Mouse (Mus musculus): ENCODE data around the gene Cdk2ap2. TPM values are rescaled to one million over a fixed set of nuclear protein-coding genes. Genes with fewer than 3 reads are reported as not detected.
"Not testable (repeated sequence)": the region's sequence is repeated elsewhere in the genome, so short reads cannot be mapped to it uniquely, and the experiment has no call there.

Gene Cdk2ap2
- polyA plus RNA-seq, 1 experiment = 143 TPM

GRCm38 (mm10) chr19:4119716-4120487, 22.9 kb downstream of the Cdk2ap2 start:
- peak overlapping the region; percentile 48; the same call in 1 of the 2 replicates for H3K27ac ChIP-seq (ENCODE audit: control insufficient read depth, insufficient read depth, low read depth, low read length, poor library complexity)
- H3K4me1 ChIP-seq (ENCODE audit: control insufficient read depth, insufficient read depth, low read length) = peaks cover 10% of the 10 kb centered on the region
- H3K4me3 ChIP-seq (replicated peaks; ENCODE audit: control insufficient read depth, low read depth, low read length) = no peak overlapping the region
- WGBS = 35% methylated on average over 6 of the region's 6 CpGs
- TF ChIP-seq POLR2A (IDR thresholded peaks at IDR 0.05; ENCODE audit: borderline replicate concordance, control insufficient read depth, low read depth, low read length) = no peak
- no peak for TF ChIP-seq CTCF (IDR thresholded peaks at IDR 0.05; ENCODE audit: control insufficient read depth, insufficient read depth, low read length)

GRCm38 (mm10) chr19:4120496-4120895, 23.5 kb downstream of the Cdk2ap2 start:
- Histone ChIP-seq H3K4me3 (replicated peaks; ENCODE audit: control insufficient read depth, low read depth, low read length) (peak overlapping the region; percentile 17), H3K4me1 (ENCODE audit: control insufficient read depth, insufficient read depth, low read length) (peaks cover 10% of the 10 kb centered on the region), H3K27ac (ENCODE audit: control insufficient read depth, insufficient read depth, low read depth, low read length, poor library complexity) (peak overlapping the region; percentile 48)
- TF ChIP-seq CTCF (IDR thresholded peaks at IDR 0.05; ENCODE audit: control insufficient read depth, insufficient read depth, low read length) (no peak), POLR2A (IDR thresholded peaks at IDR 0.05; ENCODE audit: borderline replicate concordance, control insufficient read depth, low read depth, low read length) (no peak)
- 61% methylated on average over 2 of the region's 2 CpGs for WGBS

DNA sequence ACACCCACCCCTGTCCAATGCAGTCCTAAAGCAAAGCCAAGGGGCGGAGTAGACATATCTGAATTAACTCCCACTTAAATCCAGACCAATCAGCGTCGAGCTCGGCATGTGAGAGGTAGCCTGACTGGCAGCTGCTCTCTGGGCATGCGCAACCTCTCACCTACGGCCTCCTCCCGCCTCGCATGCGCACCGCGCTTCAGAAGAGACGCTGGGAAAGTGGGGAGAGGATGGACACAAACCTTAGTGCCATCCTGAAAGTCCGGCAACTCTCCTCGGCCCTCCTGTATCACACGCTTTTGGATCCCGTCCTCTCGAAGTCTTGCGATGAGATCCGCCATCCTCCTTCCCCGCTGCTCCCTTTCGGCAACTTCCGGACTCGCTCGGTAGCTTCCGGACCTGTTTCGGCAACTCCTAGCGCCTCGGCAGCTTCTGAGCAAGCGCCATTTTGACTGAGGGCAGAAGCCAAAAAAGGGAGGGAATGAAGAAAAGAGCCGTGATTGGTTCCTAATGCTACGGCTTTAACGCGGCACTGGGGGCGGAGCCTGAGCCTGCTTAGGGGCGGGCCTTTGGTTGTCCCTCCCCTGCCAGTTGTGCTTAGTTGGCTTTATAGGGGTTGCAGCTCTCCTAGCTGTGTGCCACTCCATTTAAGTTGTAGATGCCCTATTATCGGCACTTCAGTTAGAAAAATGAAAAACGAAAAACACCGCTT, 24.3 kb downstream of the Cdk2ap2 start:
- TF ChIP-seq CTCF (IDR thresholded peaks at IDR 0.05; ENCODE audit: control insufficient read depth, insufficient read depth, low read length) (no peak; the same call in 1 of the 2 replicates), POLR2A (IDR thresholded peaks at IDR 0.05; ENCODE audit: borderline replicate concordance, control insufficient read depth, low read depth, low read length) (peak; percentile 73; the same call in 1 of the 2 replicates)
- H3K4me1 ChIP-seq (ENCODE audit: control insufficient read depth, insufficient read depth, low read length) = peaks cover 10% of the 10 kb centered on the region
- peak overlapping the region; percentile 89 for H3K27ac ChIP-seq (ENCODE audit: control insufficient read depth, insufficient read depth, low read depth, low read length, poor library complexity)
- WGBS = 2% methylated on average over 38 of the region's 38 CpGs
- H3K4me3 ChIP-seq (replicated peaks; ENCODE audit: control insufficient read depth, low read depth, low read length) = peak overlapping the region; percentile 68

DNA sequence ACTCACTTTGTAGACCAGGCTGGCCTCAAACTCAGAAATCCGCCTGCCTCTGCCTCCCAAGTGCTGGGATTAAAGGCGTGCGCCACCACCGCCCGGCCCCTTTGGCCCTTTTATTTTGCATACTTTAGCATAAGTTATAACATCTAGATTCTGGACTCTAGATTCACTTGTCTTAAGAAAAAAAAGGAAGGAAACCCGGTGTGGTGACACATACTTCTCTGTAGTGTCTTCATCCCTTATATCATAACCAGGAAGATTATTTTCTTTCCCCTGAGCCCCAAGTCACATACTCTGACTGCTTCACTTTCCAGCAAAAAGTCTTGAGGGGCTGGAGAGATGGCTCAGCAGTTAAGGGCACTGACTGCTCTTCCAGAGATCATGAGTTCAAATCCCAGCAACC, 24.9 kb downstream of the Cdk2ap2 start:
- not testable (repeated sequence) for H3K4me3 ChIP-seq (replicated peaks; ENCODE audit: control insufficient read depth, low read depth, low read length)
- WGBS = 26% methylated on average over 6 of the region's 6 CpGs
- Histone ChIP-seq H3K27ac (ENCODE audit: control insufficient read depth, insufficient read depth, low read depth, low read length, poor library complexity) (peak overlapping the region; percentile 89), H3K4me1 (ENCODE audit: control insufficient read depth, insufficient read depth, low read length) (peaks cover 12% of the 10 kb centered on the region)

DNA sequence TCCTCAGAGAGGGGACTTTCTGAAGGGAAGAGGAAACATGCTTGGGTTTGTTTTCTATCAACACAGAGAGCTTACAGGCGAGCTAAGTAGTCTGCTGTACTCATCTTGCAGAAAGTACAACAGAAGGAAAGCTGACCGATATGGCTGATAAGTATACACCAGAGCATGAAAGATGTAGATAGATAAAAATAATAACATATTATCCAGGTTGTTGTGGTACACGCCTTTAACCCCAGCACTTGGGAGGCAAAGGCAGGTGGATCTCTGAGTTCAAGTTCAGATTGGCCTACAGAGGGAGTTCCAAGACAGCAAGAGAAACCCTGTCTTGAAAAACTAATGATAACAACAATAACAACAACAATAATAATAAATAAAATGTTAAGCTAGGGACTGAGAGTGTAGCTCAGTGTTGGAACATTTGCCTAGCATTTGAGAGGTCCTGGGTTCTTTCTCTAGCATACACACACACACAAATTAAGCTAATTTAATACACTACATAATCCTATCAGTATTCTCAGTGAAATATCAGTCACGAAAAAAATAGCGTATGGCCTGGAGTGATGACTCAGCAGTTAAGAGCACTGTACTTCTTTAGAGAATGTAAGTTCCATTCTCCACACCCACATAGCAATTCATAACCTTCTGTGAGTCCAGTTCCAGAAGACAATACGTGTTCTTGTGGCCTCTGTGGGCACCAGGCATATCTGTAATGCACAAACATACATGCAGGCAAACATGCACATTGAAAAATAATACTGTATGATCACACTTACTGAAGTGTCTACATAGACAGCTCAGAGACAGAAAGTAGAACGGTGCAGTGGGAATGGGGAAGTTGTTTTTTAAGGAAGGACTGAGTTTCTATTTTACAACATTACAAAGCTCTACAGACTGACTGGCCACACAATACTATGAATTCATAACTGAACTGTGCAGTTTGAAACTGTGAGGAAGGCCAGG, 25.7 kb downstream of the Cdk2ap2 start:
- peaks cover 12% of the 10 kb centered on the region for H3K4me1 ChIP-seq (ENCODE audit: control insufficient read depth, insufficient read depth, low read length)
- H3K4me3 ChIP-seq (replicated peaks; ENCODE audit: control insufficient read depth, low read depth, low read length) = no peak overlapping the region
- WGBS = 23% methylated on average over 7 of the region's 7 CpGs
- peak overlapping the region; percentile 16; the same call in 1 of the 2 replicates for H3K27ac ChIP-seq (ENCODE audit: control insufficient read depth, insufficient read depth, low read depth, low read length, poor library complexity)
- TF ChIP-seq POLR2A (IDR thresholded peaks at IDR 0.05; ENCODE audit: borderline replicate concordance, control insufficient read depth, low read depth, low read length) = no peak
- TF ChIP-seq CTCF (IDR thresholded peaks at IDR 0.05; ENCODE audit: control insufficient read depth, insufficient read depth, low read length) = no peak

GRCm38 (mm10) chr19:4124432-4124831, 27.4 kb downstream of the Cdk2ap2 start:
- TF ChIP-seq POLR2A (IDR thresholded peaks at IDR 0.05; ENCODE audit: borderline replicate concordance, control insufficient read depth, low read depth, low read length) (no peak), CTCF (IDR thresholded peaks at IDR 0.05; ENCODE audit: control insufficient read depth, insufficient read depth, low read length) (no peak)
- 80% methylated on average over 4 of the region's 4 CpGs for WGBS
- H3K4me1 ChIP-seq (ENCODE audit: control insufficient read depth, insufficient read depth, low read length) = peaks cover 11% of the 10 kb centered on the region

DNA sequence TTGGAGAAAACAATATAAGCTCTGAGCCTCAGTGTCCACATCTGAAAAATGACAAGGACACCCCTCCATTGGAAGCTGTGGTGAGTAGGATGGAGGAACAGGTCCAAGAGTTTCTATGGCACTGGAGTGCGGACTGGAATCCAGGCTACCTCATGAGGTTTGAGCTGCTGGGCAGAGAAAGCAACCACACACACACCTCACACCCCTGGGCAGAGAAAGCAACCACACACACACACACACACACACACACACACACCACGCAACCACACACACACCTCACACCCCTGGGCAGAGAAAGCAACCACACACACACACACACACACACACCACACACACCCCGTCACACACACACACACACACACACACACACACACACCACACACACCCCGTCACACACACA, 28.3 kb downstream of the Cdk2ap2 start:
- peaks cover 11% of the 10 kb centered on the region for H3K4me1 ChIP-seq (ENCODE audit: control insufficient read depth, insufficient read depth, low read length)
- H3K4me3 ChIP-seq (replicated peaks; ENCODE audit: control insufficient read depth, low read depth, low read length) = peak overlapping the region; percentile 31
- peak overlapping the region; percentile 63 for H3K27ac ChIP-seq (ENCODE audit: control insufficient read depth, insufficient read depth, low read depth, low read length, poor library complexity)
- WGBS = 17% methylated on average over 4 of the region's 4 CpGs

More at GRCm38 (mm10) chr19:4124432-4124831, 27.4 kb downstream of the Cdk2ap2 start:
- Histone ChIP-seq H3K27ac (ENCODE audit: control insufficient read depth, insufficient read depth, low read depth, low read length, poor library complexity) (no peak overlapping the region), H3K4me3 (replicated peaks; ENCODE audit: control insufficient read depth, low read depth, low read length) (no peak overlapping the region)

All from bone marrow, adult 2 months (tissue).